Mouse (Mus musculus): Measurements from ENCODE around the gene Prkag1. TPM values are rescaled to one million over a fixed set of nuclear protein-coding genes. Genes with fewer than 3 reads are reported as not detected.
A peak's percentile ranks its signal among the peaks of the same experiment; 100 is the strongest.

The Prkag1 gene
- polyA plus RNA-seq, 1 experiment: 72.7 TPM

- DNase-seq: no peak
- Histone ChIP-seq H3K36me3 (ENCODE audit: control insufficient read depth, insufficient read depth, low read length) (no peaks in the 10 kb centered on the region), H3K4me1 (ENCODE audit: control insufficient read depth, insufficient read depth, low read length) (0 out of 2 replicates have a peak, but pooled peaks cover 3% of the 10 kb centered on the region), H3K27me3 (replicated peaks; ENCODE audit: control insufficient read depth, insufficient read depth, low read length) (peaks cover 12% of the 10 kb centered on the region), H3K27ac (ENCODE audit: insufficient read depth, low read depth, low read length) (no peak overlapping the region), H3K4me3 (ENCODE audit: insufficient read depth, low read depth, low read length) (peak overlapping the region; percentile 12; the same call in 1 of the 2 replicates)
- TF ChIP-seq POLR2A (IDR thresholded peaks at IDR 0.05; ENCODE audit: low read depth, low read length): no peak
- TF ChIP-seq CTCF (conservative IDR thresholded peaks at IDR 0.05; ENCODE audit: insufficient read depth, insufficient read length, low read depth, low read length): no peak
- 2% methylated on average over 12 of the region's 12 CpGs for WGBS
These were observed 40.1 kb downstream of the Prkag1 start for GRCm38 (mm10) chr15:98791221-98791620.

- no peak for TF ChIP-seq POLR2A (IDR thresholded peaks at IDR 0.05; ENCODE audit: low read depth, low read length)
- WGBS: under 1% methylated on average over 23 of the region's 23 CpGs
- Histone ChIP-seq H3K27ac (ENCODE audit: insufficient read depth, low read depth, low read length) (no peak overlapping the region), H3K4me1 (ENCODE audit: control insufficient read depth, insufficient read depth, low read length) (0 out of 2 replicates have a peak, but pooled peaks cover 3% of the 10 kb centered on the region), H3K27me3 (replicated peaks; ENCODE audit: control insufficient read depth, insufficient read depth, low read length) (peaks cover 12% of the 10 kb centered on the region), H3K4me3 (ENCODE audit: insufficient read depth, low read depth, low read length) (peak overlapping the region; percentile 12; the same call in 1 of the 2 replicates), H3K36me3 (ENCODE audit: control insufficient read depth, insufficient read depth, low read length) (no peaks in the 10 kb centered on the region)
- no peak for DNase-seq
These were observed 40.6 kb downstream of the Prkag1 start for GRCm38 (mm10) chr15:98790761-98791160.

- H3K4me3 ChIP-seq (ENCODE audit: insufficient read depth, low read depth, low read length): 0 out of 2 replicates have a peak within 1 kb of the TSS, but pooled peaks have one; percentile 12
- WGBS: 3% methylated on average over 51 of the region's 51 CpGs
These were observed 41.4 kb downstream of the Prkag1 start, which contains the start of gene Wnt1 for GRCm38 (mm10) chr15:98789661-98790535. TSS of gene Wnt1 (plus strand) at chr15:98789857.

GRCm38 (mm10) chr15:98788972-98789660 is 42.2 kb downstream of the Prkag1 start:
- H3K4me1 ChIP-seq (ENCODE audit: control insufficient read depth, insufficient read depth, low read length): 0 out of 2 replicates have a peak, but pooled peaks cover 3% of the 10 kb centered on the region
- H3K27me3 ChIP-seq (replicated peaks; ENCODE audit: control insufficient read depth, insufficient read depth, low read length): peaks cover 12% of the 10 kb centered on the region
- no peak for DNase-seq
- H3K4me3 ChIP-seq (ENCODE audit: insufficient read depth, low read depth, low read length): no peak overlapping the region
- TF ChIP-seq POLR2A (IDR thresholded peaks at IDR 0.05; ENCODE audit: low read depth, low read length) (no peak), CTCF (conservative IDR thresholded peaks at IDR 0.05; ENCODE audit: insufficient read depth, insufficient read length, low read depth, low read length) (no peak)
- 12% methylated on average over 24 of the region's 24 CpGs for WGBS
- no peaks in the 10 kb centered on the region for H3K36me3 ChIP-seq (ENCODE audit: control insufficient read depth, insufficient read depth, low read length)
- H3K27ac ChIP-seq (ENCODE audit: insufficient read depth, low read depth, low read length): no peak overlapping the region

More at GRCm38 (mm10) chr15:98789661-98790535, 41.4 kb downstream of the Prkag1 start, which contains the start of gene Wnt1:
- Histone ChIP-seq H3K4me1 (ENCODE audit: control insufficient read depth, insufficient read depth, low read length) (0 out of 2 replicates have a peak, but pooled peaks cover 3% of the 10 kb centered on the region), H3K27ac (ENCODE audit: insufficient read depth, low read depth, low read length) (no peak within 1 kb of the TSS), H3K36me3 (ENCODE audit: control insufficient read depth, insufficient read depth, low read length) (no peaks in the 10 kb centered on the region), H3K27me3 (replicated peaks; ENCODE audit: control insufficient read depth, insufficient read depth, low read length) (peaks cover 12% of the 10 kb centered on the region)
- no peak for TF ChIP-seq POLR2A (IDR thresholded peaks at IDR 0.05; ENCODE audit: low read depth, low read length)
- TF ChIP-seq CTCF (conservative IDR thresholded peaks at IDR 0.05; ENCODE audit: insufficient read depth, insufficient read length, low read depth, low read length): peak; percentile 51; the same call in 1 of the 2 replicates
- DNase-seq: peak; percentile 50

- Histone ChIP-seq H3K27me3 (replicated peaks; ENCODE audit: control insufficient read depth, insufficient read depth, low read length) (peaks cover 12% of the 10 kb centered on the region), H3K4me3 (ENCODE audit: insufficient read depth, low read depth, low read length) (no peak overlapping the region), H3K4me1 (ENCODE audit: control insufficient read depth, insufficient read depth, low read length) (0 out of 2 replicates have a peak, but pooled peaks cover 3% of the 10 kb centered on the region), H3K27ac (ENCODE audit: insufficient read depth, low read depth, low read length) (no peak overlapping the region), H3K36me3 (ENCODE audit: control insufficient read depth, insufficient read depth, low read length) (no peaks in the 10 kb centered on the region)
- TF ChIP-seq POLR2A (IDR thresholded peaks at IDR 0.05; ENCODE audit: low read depth, low read length) (no peak), CTCF (conservative IDR thresholded peaks at IDR 0.05; ENCODE audit: insufficient read depth, insufficient read length, low read depth, low read length) (peak; percentile 52; the same call in 1 of the 2 replicates)
- DNase-seq: no peak
- WGBS: 34% methylated on average over 4 of the region's 4 CpGs
These were observed 43.4 kb downstream of the Prkag1 start for GRCm38 (mm10) chr15:98787930-98788329.

DNA sequence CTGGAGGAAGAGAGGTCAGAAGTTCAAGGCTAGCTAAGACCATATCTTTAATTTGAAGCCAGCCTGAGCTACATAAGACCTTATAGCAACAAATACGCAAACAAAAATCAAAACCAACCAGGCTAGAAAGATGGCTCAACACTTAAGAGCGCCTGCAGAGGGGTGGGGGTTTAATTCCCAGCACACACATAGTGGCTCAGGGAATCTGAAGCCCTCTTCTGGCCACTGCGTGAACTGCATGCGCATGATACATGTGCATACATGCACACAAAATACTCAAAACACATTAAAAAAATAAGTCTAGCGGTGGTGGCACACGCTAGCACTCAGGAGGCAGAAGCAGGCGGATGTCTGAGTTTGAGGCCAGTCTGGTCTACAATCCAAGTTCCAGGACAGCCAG is 45.6 kb downstream of the Prkag1 start:
- DNase-seq: no peak
- Histone ChIP-seq H3K4me3 (ENCODE audit: insufficient read depth, low read depth, low read length) (no peak overlapping the region), H3K4me1 (ENCODE audit: control insufficient read depth, insufficient read depth, low read length) (no peaks in the 10 kb centered on the region), H3K27me3 (replicated peaks; ENCODE audit: control insufficient read depth, insufficient read depth, low read length) (peaks cover 8% of the 10 kb centered on the region), H3K27ac (ENCODE audit: insufficient read depth, low read depth, low read length) (no peak overlapping the region), H3K36me3 (ENCODE audit: control insufficient read depth, insufficient read depth, low read length) (no peaks in the 10 kb centered on the region)
- TF ChIP-seq CTCF (conservative IDR thresholded peaks at IDR 0.05; ENCODE audit: insufficient read depth, insufficient read length, low read depth, low read length) (peak; percentile 42), POLR2A (IDR thresholded peaks at IDR 0.05; ENCODE audit: low read depth, low read length) (no peak)
- WGBS: 56% methylated on average over 7 of the region's 7 CpGs

Measured in kidney, adult 2 months (tissue).